Mouse (Mus musculus) kidney, adult 11 months (tissue): ENCODE measurements at regions not wholly inside any gene's neighbourhood (a gene's known extent, or its start where the extent isn't known, plus 50 kb on each side); places are given as distances from the start of the nearest gene placed in this dataset.

Experiments used
- DNase-seq: peaks from one replicate; pipeline ENCODE4 v3.0.0; 2022

DNA sequence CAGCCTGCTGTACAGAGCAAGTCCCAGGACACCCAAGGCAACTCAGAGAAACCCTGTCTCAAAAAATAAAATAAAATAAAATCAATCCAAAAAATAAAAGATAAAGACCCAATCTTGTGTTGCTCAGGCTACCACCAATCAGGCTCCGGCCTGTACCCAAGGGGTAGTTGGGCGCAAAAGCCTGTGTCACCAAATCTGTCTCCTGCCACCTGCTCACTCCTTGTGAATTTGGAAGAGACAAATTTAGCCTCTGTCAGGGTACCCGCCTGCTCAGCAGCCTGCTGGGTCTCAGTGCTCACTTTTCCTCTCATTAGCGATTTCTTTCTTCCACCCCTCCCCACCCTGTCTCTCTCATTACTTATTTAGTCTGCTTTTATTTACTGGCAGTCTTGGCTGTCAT, 54.6 kb downstream of the Sox4 start:
- DNase-seq: no peak

DNA sequence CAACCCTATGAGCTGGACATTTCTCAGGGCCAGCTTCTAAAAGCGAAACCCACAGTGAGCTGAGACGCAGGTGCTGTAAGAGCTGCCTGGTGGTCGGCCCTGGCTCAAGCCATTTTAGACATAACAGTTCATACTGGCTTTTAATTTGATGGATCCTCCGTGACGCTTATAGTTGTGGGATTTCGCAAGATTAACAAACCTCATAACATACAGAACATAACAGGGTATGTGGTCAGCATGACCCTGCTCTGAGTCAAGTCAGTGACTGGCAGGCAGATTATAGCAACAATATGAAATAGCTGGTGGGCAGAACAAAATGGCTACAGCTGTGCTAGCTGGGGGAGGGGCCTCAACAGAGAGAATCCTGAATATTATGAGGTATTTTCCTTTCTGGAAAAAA, 60.6 kb downstream of the Sox4 start:
- no peak for DNase-seq

DNA sequence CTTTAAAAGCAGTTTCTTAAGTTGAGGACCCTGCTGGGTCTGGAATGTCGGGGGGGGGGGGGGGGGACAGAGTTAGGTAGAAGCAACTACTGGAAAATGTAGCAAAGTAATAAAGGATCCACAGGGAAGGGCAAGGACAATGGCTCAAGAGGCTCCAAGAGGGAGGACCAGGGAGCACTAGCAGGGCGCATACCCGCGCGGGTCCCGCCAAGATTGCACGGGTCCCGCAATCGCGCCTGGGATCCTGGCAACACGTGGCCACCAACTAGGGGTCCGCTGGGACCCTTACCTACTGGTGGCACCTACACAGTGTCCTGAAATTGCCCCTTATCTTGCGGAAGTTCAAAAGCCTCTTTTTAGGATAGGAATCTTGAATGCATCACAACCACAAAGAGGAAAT, 66.4 kb downstream of the Sox4 start:
- DNase-seq: no peak

DNA sequence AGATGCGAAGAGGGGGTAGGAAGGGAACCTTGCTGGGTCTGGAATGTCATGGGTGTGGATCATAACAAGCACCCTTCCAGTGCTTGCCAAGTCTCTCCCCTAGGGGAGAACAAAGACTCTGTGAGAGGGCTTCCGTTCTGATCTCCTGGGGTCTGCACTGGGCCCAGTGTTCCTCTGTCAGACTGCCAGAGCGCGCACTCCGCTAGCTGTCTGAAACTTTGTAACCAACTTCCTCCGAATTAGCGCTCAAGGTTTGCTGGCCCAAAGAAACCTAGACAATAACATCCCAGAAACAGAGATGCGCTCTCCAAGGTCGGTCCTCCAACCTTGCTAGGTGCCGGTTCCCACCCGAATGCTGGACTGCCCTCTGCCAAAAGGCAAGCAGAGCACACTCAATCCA, 66.8 kb downstream of the Sox4 start:
- DNase-seq: no peak

DNA sequence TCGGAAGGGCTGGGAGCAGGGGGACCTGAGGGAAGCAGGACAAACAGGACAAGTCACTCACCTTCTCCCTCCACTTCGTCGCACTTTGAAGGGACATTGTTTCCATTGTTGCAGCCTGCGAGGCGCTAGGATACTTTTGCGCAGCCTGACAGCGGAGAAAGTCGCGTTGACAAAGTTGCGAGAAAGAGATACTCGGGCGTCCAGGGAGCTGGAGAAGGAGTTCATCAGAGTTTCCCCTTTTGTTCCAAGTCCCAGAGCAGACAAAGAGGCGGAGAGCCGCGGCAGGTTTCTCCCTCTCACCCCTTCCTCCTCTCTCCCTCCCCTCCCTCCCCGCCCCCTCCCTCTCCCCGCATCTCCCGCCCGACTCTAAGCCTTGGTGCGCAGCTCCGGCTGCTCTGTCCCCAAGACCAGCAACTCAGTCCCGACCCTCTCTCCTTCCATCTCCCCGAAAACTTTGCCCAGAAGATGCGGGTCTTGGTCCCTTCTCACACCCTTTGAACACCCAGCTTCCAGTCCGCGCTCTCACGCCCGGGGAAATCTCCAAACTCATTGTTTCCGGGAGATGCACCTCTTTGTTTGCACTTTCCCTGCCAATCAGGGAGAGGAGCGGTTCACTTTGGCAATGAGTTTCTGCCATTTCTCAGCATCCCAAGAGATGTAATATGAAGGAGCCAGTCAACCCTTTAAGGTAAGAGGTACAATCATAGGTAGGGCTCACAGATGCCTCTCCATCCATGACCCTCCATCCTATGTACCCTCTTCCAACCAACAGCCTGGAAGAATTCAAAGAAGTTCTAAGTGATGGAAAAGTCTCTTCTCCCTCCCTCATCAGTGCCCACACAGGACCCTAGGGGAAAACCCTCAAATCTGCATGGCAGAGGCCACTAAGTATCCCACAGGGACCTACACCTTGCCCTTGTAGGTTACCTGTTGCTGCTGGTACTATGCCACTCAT, 68.2 kb downstream of the Sox4 start:
- DNase-seq: no peak

DNA sequence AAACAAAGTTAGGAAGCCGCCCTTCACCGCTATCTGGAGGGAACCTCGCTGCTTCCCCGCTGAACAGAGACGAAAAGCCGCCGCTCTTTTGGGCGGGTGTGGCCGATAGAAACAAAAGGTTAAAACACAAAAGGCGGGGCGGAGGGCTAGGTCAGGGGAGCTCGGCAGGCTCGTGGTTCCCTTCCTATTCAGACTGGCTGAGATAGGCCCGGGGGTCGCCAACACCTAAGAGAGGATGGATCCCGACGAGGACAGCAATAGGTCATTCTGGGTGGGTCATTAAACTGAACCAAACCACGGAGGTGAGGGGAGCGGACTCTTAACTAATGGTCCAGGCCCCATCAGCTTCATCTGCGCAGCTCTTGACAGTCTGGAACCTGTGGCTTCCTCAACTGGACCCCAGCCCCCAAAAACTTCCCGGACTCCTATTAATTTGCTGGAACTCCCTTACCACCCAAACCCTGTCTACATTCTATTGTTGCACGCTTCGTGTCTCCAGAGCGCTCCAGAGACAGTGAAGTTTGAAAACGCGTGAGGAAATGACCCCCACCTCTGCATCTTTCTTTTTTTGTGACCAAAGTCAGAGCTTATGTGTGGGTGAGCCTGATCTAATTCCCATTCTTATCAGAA, 69.2 kb downstream of the Sox4 start:
- DNase-seq: no peak

DNA sequence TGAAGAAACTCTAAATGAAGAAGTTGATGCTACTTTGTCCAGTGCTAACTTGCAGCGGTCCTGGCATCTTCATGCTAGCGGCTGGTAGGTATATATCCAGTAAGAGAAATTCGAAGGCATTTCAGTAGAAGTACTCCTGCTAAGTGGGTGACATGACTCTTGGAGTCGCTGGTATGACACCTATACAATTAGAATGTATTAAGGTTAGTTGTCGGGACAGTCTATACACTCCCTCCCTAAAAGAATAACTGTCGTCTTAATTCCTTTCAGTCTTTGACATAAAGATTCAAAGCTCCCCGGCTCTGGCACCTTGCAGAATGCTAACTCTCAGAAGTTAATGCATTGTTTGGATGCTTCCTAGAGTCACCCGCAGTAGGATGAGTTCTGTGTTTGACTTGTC, 70.1 kb downstream of the Sox4 start:
- DNase-seq: no peak

DNA sequence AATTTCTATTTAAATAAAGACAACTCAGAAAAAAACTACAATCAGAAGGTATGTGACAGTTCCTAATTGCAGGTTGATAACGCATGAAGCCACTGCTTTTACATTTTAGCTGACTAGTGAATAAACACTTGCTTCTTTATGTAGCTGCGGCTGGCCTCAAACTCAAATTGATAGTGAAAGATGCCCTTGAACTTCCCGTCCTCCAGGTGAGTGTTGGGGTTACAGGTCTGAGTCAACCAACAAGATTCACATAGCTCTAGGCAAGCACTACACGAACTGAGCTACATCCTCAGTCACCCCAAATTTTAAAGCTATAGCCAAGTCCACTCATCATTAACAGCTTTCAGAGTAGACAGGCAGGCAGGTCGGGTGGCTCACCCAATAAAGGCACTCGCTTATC, 72.6 kb downstream of the Sox4 start:
- DNase-seq: no peak

DNA sequence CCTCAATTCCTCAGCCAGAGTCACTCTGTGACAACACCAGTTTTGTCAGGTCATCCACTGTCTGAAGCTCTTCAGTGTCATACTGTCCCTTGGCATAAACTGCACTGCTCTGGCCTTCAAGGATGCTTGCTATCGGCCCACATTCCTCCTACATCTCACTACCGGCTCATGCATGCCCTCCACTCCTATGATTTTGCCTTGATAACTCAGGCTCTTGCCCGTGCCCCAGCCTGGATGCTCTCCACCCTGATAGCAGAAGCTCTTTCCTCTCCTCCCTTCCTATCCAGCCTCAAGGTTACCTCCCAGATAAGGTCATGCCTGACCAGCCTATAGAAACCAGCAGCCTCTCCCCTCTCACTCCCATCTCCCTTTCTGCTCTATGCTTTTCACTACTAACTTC, 74.8 kb downstream of the Sox4 start:
- DNase-seq: no peak

DNA sequence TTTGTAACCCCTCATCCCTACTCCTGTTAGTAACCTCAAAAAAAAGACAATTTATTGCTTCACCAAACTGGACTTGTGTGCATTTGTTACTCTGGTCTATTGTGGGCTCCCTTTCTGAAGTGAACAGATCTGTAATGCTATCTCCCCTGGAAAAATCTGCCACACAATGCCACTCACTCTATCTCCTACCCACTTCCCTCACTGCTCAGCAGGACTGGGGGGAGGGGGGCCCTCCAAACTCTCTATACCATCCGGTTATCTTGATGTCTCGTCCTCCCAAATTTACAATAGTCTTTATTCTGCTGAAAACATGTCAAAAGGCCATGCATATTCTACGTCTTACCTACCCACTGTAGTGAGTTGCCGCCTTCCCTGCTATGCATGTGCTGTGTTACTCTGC, 76.7 kb downstream of the Sox4 start:
- DNase-seq: no peak

DNA sequence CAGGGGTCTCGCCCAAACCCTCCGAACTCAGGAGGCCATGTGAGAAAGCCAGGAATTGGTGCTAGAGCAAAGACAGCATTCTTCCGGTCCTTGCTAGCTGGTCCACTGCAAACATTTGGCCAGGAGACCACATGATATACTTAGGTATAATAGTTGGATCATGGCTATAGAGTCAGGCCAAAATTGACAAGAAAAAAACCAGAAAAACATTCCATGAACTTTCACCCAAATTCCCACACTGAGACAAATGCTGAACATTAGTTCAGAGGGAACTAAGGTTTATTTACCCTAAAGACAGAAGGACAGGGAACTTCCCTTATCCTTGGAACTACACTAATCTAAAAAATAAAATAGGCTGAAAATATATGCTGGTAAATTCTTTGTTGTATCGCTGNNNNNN, 82.8 kb downstream of the Sox4 start:
- DNase-seq: no peak

DNA sequence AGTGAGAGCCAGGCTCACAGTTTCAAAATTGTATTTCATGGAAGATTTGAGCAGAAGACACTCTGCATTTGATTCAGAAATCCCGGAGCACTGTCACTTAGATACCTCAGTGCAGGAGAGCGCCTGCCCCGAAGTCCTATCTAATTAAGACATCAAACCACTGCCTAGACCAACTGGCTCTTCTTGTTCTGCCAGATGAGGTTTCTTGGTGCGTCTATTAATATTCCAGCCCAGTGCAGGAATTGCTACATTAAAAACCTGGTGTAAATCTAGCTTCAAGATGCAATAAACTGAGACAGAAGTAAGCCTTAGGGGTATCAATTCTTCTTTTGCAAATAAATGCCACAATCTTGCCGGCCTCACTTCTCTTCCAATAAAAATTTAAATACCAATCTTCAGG, 86.3 kb downstream of the Sox4 start:
- DNase-seq: no peak

DNA sequence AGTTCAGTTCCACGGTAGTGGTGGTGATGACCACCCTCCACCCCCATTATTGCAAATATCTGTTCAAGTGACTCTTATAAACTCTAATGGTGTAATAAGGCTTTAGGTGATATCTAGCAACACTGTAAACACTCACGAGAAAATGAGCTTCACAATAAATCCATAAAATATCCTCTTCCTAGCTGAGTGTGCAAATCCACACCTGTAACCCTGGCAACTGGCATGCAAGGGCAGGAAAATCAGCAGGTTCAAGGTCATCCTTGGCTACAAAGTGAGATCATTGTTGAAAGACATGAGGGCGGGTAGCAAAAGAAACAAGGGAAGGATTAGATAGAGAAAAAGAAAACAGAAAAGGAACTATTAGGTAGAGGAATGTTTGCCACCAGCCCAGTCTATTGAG, 86.8 kb downstream of the Sox4 start:
- no peak for DNase-seq

DNA sequence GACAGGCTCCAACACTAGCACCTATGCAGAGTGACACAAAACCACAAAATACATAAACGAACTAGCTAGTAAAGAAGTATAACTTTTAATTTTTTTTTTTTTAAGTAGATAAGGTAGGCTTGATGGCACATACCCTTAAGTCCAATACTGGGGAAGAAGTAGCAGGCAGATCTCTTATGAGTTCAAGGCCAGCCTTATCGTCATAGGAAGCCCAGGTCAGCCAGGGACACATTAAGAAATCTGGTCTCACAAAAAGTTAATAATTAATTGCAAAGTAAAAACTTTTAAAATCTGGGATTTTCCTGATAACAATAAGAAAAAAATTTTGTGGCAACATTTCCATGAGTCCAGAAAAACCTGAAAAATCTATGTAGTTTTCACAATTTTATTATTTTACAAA, 92.9 kb downstream of the Sox4 start:
- DNase-seq: no peak

DNA sequence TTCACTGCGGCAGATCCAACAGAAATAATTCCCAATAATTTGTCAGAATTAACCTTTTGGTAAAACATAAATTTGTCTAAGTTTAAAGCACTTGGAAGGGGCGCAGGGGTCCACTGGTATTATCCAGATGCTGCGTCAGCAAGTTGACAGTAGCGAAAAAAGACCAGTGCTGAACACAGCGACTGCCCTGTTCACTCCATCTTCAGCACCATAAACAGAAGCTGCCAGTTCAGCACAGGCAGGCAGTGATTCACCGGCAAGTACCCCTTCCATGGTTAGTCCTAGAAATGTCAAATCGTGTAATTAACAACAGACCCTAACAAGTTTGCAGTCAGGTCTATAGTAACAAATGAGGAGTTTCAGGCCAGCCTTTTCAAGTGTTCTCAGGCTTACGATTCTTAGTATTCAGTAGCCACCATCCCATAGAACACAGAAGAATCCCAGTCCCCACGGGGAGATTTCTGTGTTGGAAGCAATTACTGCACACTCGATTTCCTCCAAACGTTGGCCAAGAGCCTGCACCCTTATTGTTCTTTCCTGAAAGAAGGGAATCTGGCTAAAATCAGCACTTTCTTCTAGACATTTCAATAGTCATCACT, 93.6 kb downstream of the Sox4 start:
- no peak for DNase-seq

DNA sequence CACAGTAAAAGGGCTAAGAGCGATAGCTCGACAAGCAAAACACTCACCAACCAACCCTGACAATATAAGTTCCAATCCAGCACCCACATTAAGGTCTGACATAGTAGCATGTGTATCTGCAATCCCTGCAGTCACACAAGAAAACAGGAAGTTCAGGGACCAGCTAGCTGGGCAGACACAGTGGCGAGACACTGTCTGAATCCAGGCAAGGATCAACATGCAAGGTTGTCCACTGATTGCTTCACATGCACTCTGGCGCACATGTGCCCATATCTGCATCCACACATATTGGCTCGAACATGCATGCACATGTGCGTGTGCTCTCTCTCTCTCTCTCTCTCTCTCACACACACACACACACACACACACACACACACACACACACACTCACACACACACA, 95.5 kb downstream of the Sox4 start:
- DNase-seq: no peak

DNA sequence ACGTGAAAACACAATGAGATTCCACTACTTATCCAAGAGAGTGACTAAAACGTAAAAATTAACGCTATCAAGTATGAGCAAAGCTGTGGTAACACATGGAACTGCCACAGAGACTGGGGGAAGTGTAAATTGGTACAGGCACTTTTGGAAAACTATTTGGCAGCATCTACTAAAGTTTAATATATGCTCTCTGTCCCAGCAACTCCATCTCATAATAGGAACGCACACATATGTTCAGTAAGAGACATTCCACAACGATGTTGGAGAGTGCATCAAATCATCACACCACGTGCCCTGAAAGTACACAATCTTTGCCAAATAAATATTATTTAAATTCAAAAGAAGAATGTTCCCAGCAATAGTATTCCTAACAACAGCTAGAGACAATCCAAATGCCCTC, 96.3 kb downstream of the Sox4 start:
- no peak for DNase-seq

DNA sequence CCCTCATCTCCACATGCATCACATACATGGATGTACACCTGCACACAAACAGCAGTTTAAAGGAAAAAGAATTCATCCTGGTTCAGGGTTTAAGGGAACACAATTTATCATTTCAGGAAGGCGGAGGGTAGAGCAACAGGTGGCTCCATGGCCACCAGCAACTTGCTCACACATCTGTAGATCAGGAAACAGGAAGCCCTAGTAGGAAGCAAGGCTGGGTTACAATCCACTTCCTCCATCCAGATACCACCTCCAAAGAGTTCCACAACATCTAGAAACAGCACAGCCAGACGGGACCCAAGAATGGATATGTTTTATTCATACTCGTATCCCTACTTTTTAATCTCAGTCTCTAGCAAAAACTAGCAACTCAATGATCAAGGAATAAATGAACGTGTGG, 97.0 kb downstream of the Sox4 start:
- no peak for DNase-seq

DNA sequence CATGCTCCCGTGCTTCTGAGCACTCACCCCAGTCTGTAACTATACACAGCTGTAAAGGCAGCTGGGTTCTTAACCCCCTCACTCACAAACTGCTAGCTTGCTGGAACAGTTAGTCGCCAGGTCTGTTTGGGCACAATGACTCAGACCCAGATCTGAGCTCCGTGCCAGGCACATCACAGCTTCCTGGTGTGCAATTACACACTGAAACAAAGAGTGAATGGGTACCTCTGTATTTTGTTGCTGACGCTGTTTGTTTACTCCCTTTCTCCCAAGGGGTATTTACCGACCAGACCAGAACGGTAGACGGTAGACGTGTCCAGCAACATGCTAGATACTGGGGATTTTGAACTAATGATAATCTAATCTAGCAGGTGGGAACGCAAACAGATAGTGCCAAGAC, 99.3 kb downstream of the Sox4 start:
- no peak for DNase-seq

DNA sequence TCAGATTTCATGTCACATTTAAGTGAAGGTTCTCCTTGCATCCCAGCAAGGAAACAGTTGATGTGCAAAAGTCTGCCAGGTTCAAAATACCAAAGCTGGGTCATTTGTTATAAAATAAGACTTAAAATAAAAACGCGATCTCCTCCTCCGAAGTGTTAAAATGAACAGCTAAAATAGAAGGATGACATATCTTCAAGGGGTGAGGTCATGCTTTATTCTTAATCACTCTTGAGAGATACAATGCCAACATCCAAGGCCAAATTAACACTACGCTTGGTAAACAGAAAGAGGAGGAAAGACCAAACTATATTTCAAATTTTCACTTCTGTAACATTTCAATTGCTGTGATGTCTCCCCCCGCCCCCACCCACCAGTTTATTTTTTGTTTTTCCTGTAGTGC, 105.2 kb downstream of the Sox4 start:
- DNase-seq: no peak

DNA sequence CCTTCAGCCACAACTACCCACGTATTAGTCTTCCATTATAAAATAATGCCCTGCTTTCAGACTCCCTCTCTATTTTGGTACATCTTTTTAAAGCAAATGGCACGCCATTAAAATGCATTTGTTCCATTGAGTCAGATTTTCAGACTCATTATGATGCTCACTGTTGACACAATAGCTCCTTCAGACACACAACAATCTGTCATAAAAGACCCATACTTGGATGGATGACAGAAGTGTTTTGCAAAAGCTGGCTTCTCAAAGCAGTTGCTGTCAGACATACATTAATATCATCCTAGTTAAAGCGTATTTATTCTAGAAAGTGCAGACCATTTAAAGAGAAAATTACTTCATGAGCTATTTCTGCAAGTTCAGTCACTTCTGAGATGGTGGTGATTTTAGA, 106.0 kb downstream of the Sox4 start:
- no peak for DNase-seq

DNA sequence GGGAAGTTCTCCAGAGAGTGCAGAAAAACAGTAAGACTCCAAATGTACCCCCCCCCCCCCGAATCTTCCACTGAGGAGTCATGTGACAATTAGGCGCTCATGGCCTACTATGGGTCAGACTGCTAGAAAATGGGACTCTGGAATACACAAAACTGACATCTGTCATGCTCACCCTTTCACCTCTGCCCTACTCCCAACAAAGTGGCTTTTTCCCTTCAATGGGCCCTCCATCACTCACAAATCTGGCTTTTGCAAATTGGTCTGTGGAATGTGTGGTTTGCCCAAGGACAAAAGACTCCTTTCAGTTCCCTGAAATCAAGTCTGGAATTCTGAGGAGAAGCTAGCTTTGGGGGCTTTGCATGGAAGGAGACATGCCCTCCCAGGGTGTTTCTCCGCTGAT, 109.0 kb downstream of the Sox4 start:
- no peak for DNase-seq

DNA sequence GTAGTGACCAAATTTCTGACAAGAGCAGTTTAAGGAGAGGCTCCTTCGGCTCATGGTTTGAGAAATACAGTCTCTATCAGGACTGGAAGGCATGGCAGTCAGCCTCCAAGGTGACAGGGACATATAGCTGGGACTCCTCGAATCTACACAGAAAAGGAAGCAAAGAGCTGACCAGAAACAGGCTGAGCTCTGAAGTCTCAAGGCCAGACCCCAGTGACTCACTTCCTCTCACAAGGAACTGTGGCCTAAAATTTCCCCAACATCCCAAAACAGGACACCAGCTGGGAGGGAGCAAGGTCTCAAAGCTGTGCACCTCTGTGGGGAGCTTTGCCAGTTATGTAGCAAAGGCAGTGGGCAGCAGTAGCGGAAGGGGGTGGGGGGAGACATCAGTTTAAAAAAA, 110.7 kb downstream of the Sox4 start:
- no peak for DNase-seq

DNA sequence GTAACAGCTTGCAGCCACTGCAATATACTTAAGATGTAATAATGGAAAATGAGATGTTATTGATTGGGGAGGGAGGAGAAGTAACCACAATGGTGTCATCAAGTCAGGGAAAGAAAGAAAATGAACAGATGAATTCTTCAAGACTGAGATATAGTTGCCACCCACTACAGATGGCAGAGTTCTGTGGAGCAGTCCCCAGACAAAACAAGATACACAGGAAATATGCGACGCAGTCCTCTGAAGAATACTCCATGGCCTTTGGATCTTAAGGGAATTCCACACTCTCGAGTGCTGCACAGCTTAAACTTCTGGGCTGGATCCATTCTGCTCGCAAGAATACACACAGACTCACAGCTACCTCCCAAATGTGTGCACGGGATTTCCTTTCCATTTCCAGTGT, 113.4 kb downstream of the Sox4 start:
- DNase-seq: no peak
